8 mouse cellular contexts compared by ENCODE assay signal in the genomic region with DNA sequence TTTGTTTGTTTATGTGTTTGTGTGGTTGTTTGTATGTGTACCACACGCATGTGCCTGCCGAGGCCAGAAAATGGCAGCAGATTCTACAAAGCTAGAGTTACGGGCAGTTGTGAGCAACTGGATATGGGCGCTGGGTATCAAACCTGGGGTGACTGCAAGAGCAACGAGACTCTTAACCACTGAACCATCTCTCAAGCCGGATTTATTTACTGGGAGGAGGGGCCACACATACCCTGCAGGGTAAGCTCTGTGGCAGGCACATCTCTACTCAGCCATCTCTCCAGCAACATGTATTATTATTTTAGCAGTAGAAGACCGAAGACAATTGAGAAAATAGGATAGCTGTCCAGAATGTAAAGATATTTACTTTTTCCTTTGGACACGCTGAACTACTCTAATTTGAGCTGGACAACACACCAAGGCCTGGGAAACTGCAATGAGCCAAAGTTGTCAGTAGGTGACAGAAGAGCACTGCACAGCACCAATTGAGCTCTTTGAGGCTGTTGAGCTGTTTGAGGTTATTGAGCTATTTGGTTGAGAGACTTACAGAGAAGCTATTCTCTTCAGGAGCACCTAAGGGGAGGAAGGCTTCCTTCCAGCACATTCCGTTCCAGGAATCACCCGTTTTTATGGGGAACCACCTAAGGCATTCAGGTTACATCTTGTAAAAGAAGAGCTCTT.
DNase-seq lines count a peak whose midpoint lies in the region; ATAC-seq and TF ChIP-seq lines count a peak whose summit lies in the region.

No protein-coding gene starts in this region.

- H3K27ac ChIP-seq in heart, embryonic 11.5 days (ENCODE audit: low read depth, low read length) = no peak overlapping the region
- no peak overlapping the region for H3K27ac ChIP-seq in forebrain, postnatal 0 days (ENCODE audit: low read depth, low read length)
- H3K27ac ChIP-seq in hindbrain, embryonic 16.5 days (ENCODE audit: low read depth, low read length) = no peak overlapping the region
- no peak overlapping the region for H3K27ac ChIP-seq in midbrain, embryonic 10.5 days (replicated peaks)

- 60% methylated on average over 10 of the region's 10 CpGs for WGBS in heart, embryonic 11.5 days (ENCODE audit: insufficient replicate concordance)
- 55% methylated on average over 10 of the region's 10 CpGs for WGBS in forebrain, postnatal 0 days
- WGBS in hindbrain, embryonic 16.5 days = 63% methylated on average over 10 of the region's 10 CpGs
- WGBS in midbrain, embryonic 10.5 days = 66% methylated on average over 10 of the region's 10 CpGs

- no peaks in the 10 kb centered on the region for H3K27me3 ChIP-seq in heart, embryonic 11.5 days (ENCODE audit: control insufficient read depth, insufficient read depth, low read length)
- no peaks in the 10 kb centered on the region for H3K27me3 ChIP-seq in forebrain, postnatal 0 days (ENCODE audit: insufficient read depth, low read length)
- no peaks in the 10 kb centered on the region for H3K27me3 ChIP-seq in hindbrain, embryonic 16.5 days (replicated peaks; ENCODE audit: control insufficient read depth, insufficient read depth, low read length)
- H3K27me3 ChIP-seq in midbrain, embryonic 10.5 days (ENCODE audit: low read depth, poor library complexity, severe bottlenecking) = no peaks in the 10 kb centered on the region

- no peak; the same call in 1 of the 2 replicates for ATAC-seq in heart, embryonic 11.5 days (replicated peaks; ENCODE audit: insufficient number of reproducible peaks, low FRiP score, low TSS enrichment)
- ATAC-seq in forebrain, postnatal 0 days = peak; percentile 95
- peak; percentile 95 for ATAC-seq in hindbrain, embryonic 16.5 days

- H3K4me2 ChIP-seq in heart, embryonic 11.5 days = no peak overlapping the region
- no peak overlapping the region for H3K4me2 ChIP-seq in forebrain, postnatal 0 days (ENCODE audit: low read depth)
- no peak overlapping the region for H3K4me2 ChIP-seq in hindbrain, embryonic 16.5 days (ENCODE audit: low read length)

- peak; percentile 99 for TF ChIP-seq CTCF in forebrain, postnatal 0 days (IDR thresholded peaks at IDR 0.05; ENCODE audit: low read depth)

- H3K9me3 ChIP-seq in heart, embryonic 11.5 days (replicated peaks; ENCODE audit: control insufficient read depth, low read length) = no peaks in the 10 kb centered on the region
- H3K9me3 ChIP-seq in forebrain, postnatal 0 days (ENCODE audit: low read length) = no peaks in the 10 kb centered on the region
- H3K9me3 ChIP-seq in hindbrain, embryonic 16.5 days (ENCODE audit: control insufficient read depth, low read length) = no peaks in the 10 kb centered on the region
- H3K9me3 ChIP-seq in midbrain, embryonic 10.5 days (replicated peaks) = no peaks in the 10 kb centered on the region

- H3K36me3 ChIP-seq in heart, embryonic 11.5 days (ENCODE audit: control insufficient read depth, insufficient read depth, low read length) = no peaks in the 10 kb centered on the region
- no peaks in the 10 kb centered on the region for H3K36me3 ChIP-seq in forebrain, postnatal 0 days (ENCODE audit: insufficient read depth)
- no peaks in the 10 kb centered on the region for H3K36me3 ChIP-seq in hindbrain, embryonic 16.5 days (ENCODE audit: control insufficient read depth, insufficient read depth, low read length)
- no peaks in the 10 kb centered on the region for H3K36me3 ChIP-seq in midbrain, embryonic 10.5 days

- H3K9ac ChIP-seq in heart, embryonic 11.5 days (ENCODE audit: low read depth, low read length) = no peak overlapping the region
- H3K9ac ChIP-seq in forebrain, postnatal 0 days = no peak overlapping the region
- no peak overlapping the region for H3K9ac ChIP-seq in hindbrain, embryonic 16.5 days (ENCODE audit: low read depth, low read length)

- no peaks in the 10 kb centered on the region for H3K4me1 ChIP-seq in heart, embryonic 11.5 days (ENCODE audit: control insufficient read depth, insufficient read depth, low read length)
- H3K4me1 ChIP-seq in forebrain, postnatal 0 days (ENCODE audit: insufficient read depth) = no peaks in the 10 kb centered on the region
- H3K4me1 ChIP-seq in hindbrain, embryonic 16.5 days (ENCODE audit: control insufficient read depth, insufficient read depth, low read depth, low read length) = no peaks in the 10 kb centered on the region
- H3K4me1 ChIP-seq in midbrain, embryonic 10.5 days = no peaks in the 10 kb centered on the region

- no peak overlapping the region for H3K4me3 ChIP-seq in heart, embryonic 11.5 days (ENCODE audit: low read depth, low read length)
- H3K4me3 ChIP-seq in forebrain, postnatal 0 days (ENCODE audit: low read depth, low read length) = no peak overlapping the region
- no peak overlapping the region for H3K4me3 ChIP-seq in hindbrain, embryonic 16.5 days (ENCODE audit: low read length)
- H3K4me3 ChIP-seq in midbrain, embryonic 10.5 days = no peak overlapping the region

- DNase-seq in heart, adult 18-20 months = peak; percentile 28 to 66
- peak; percentile 12 for DNase-seq in cerebellum, adult 8-10 months
- peak; percentile 86 for DNase-seq in forebrain, postnatal 0 days
- peak; percentile 35 for DNase-seq in left cerebral cortex, adult 11 months (ENCODE audit: low spot score)
- DNase-seq in midbrain, embryonic 10.5 days (ENCODE audit: low spot score) = peak; percentile 40
- peak; percentile 52 to 60 for DNase-seq in spleen, postnatal 36 days (ENCODE audit: low spot score in 2 of 2)

Comparison
In these comparisons a context has a peak if more than half of its experiments do, and no peak if none do; other contexts are left out.
1. DNase-seq: peak in every context shown above with its lines; median percentile 86 in forebrain, postnatal 0 days; 56 in spleen, postnatal 36 days; 47 in heart, adult 18-20 months; 40 in midbrain, embryonic 10.5 days; 35 in left cerebral cortex, adult 11 months; 12 in cerebellum, adult 8-10 months.